Mouse (Mus musculus): ENCODE results near the gene Plcb4.
A peak's percentile ranks its signal among the peaks of the same experiment; 100 is the strongest.

Gene Plcb4

GRCm38 (mm10) chr2:135856826-135857225, 198.0 kb downstream of the Plcb4 start:
- DNase-seq (ENCODE audit: low spot score) = no peak

- DNase-seq (ENCODE audit: low spot score) = no peak
These were observed 203.0 kb downstream of the Plcb4 start for GRCm38 (mm10) chr2:135861531-135862488.

GRCm38 (mm10) chr2:135862489-135863390, 203.9 kb downstream of the Plcb4 start:
- no peak for DNase-seq (ENCODE audit: low spot score)

GRCm38 (mm10) chr2:135863391-135864076, 204.7 kb downstream of the Plcb4 start:
- no peak for DNase-seq (ENCODE audit: low spot score)

- DNase-seq (ENCODE audit: low spot score) = no peak
These were observed 207.6 kb downstream of the Plcb4 start for GRCm38 (mm10) chr2:135866421-135866820.

- DNase-seq (ENCODE audit: low spot score) = no peak
These were observed 208.0 kb downstream of the Plcb4 start for GRCm38 (mm10) chr2:135866838-135867237.

GRCm38 (mm10) chr2:135869637-135870036, 210.8 kb downstream of the Plcb4 start:
- no peak for DNase-seq (ENCODE audit: low spot score)

GRCm38 (mm10) chr2:135873146-135873545, 214.3 kb downstream of the Plcb4 start:
- no peak for DNase-seq (ENCODE audit: low spot score)

- DNase-seq (ENCODE audit: low spot score) = no peak
These were observed 214.9 kb downstream of the Plcb4 start for GRCm38 (mm10) chr2:135873761-135874160.

GRCm38 (mm10) chr2:135875549-135875948, 216.7 kb downstream of the Plcb4 start:
- no peak for DNase-seq (ENCODE audit: low spot score)

- no peak for DNase-seq (ENCODE audit: low spot score)
These were observed 220.5 kb downstream of the Plcb4 start for GRCm38 (mm10) chr2:135879356-135879755.

GRCm38 (mm10) chr2:135880269-135880760, 221.5 kb downstream of the Plcb4 start:
- DNase-seq (ENCODE audit: low spot score) = peak; percentile 9

GRCm38 (mm10) chr2:135883359-135883758, 224.5 kb downstream of the Plcb4 start:
- DNase-seq (ENCODE audit: low spot score) = no peak

GRCm38 (mm10) chr2:135884534-135885180, 225.8 kb downstream of the Plcb4 start:
- DNase-seq (ENCODE audit: low spot score) = no peak

- no peak for DNase-seq (ENCODE audit: low spot score)
These were observed 226.8 kb downstream of the Plcb4 start for GRCm38 (mm10) chr2:135885607-135886006.

- no peak for DNase-seq (ENCODE audit: low spot score)
These were observed 227.4 kb downstream of the Plcb4 start for GRCm38 (mm10) chr2:135886081-135886679.

GRCm38 (mm10) chr2:135887805-135888204, 229.0 kb downstream of the Plcb4 start:
- no peak for DNase-seq (ENCODE audit: low spot score)

GRCm38 (mm10) chr2:135888206-135888605, 229.4 kb downstream of the Plcb4 start:
- DNase-seq (ENCODE audit: low spot score) = no peak

GRCm38 (mm10) chr2:135888767-135889166, 230.0 kb downstream of the Plcb4 start:
- no peak for DNase-seq (ENCODE audit: low spot score)

GRCm38 (mm10) chr2:135890083-135890482, 231.3 kb downstream of the Plcb4 start:
- DNase-seq (ENCODE audit: low spot score) = no peak

GRCm38 (mm10) chr2:135891097-135891496, 232.3 kb downstream of the Plcb4 start:
- DNase-seq (ENCODE audit: low spot score) = no peak
